Mouse (Mus musculus) gastrocnemius, adult 18-20 months (tissue): ENCODE measurements around the gene Mtmr12. TPM values are rescaled to one million over a fixed set of nuclear protein-coding genes. Genes with fewer than 3 reads are reported as not detected.
A peak's percentile ranks its signal among the peaks of the same experiment; 100 is the strongest.

Experiments used
- DNase-seq: peaks from one replicate; pipeline ENCODE4 v3.0.0; 2021; ENCODE audit warnings: low spot score
- total RNA-seq, 2 experiments: library from RNA; stranded (reverse); gene quantifications; 2 replicates each; pipeline ENCODE4 v1.2.3; 2021

The Mtmr12 gene
- total RNA-seq, 2 experiments from 2014 or later = 2.2 to 4.0 TPM

GRCm38 (mm10) chr15:12233021-12233420 is 28.2 kb downstream of the Mtmr12 start:
- DNase-seq = no peak

GRCm38 (mm10) chr15:12235559-12235958 is 30.7 kb downstream of the Mtmr12 start:
- DNase-seq = no peak

DNA sequence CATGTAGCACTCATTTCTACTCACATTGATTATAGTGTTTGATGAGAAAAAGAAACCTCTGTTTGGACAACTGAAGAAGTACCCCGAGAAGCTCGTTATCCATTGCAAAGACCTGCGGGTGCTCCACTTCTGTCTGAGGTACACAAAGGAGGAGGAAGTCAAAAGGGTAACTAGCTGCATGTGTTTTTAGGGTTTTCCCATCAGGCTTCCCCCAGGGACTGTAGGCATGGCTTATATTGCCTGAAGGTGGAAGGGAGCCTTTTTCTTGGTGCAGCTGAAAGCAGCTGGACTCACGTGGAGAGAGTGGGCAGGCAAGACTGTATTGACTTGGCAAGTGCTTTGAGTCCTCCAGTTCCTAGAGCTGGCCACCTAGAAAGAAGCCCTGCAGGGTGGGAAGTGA is 31.2 kb downstream of the Mtmr12 start:
- DNase-seq = no peak

DNA sequence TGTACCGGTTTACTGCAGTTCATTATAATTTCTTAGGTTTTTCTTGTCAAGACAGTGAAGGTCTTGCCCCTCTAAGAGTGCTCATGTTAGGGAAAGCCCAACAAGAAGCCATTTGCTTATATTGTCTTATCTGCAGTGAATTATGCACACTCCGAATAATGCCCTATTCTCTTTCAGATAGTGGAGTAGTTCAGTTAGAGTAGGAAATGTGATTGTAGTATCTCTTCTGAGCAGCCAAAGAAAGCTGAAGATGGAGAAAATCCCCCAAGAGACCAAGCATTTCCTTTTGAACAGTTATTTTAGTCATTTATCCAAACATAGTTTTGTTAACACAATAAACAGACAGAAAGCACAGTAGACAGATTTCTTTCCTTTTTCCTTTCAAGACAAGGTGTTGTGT is 32.1 kb downstream of the Mtmr12 start:
- no peak for DNase-seq

- no peak for DNase-seq
Observed at GRCm38 (mm10) chr15:12237539-12237938, 32.7 kb downstream of the Mtmr12 start.

GRCm38 (mm10) chr15:12238337-12238736 is 33.5 kb downstream of the Mtmr12 start:
- no peak for DNase-seq

DNA sequence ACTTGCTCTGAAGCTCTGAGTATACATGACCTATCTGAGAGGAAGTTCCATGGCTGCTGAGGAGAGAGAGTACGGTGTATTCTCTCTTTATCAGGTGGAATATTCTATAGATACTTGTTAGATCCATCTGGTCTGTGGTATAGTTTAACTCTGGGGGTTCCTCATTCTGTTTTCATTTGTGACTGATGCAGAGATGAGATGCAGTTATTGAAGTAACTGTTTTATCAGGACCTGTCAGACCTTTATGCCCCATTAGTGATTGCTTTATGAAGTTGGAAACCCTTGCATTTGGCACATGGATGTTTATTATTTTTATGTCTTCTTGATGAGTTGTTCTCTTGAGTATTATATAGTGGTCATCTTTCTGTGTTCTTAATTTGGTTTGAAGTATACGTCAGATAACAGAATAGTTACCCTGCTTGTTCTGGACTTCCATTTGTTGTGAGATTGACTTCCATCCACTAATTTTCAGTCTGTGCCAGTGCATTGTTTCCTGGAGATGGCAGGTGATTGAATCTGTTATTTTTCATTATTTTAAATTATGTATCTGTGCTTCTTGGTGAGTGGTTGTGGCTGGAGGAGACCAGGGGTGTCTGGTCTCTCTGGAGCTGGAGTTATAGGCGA is 36.0 kb downstream of the Mtmr12 start:
- DNase-seq = no peak

- peak; percentile 85 for DNase-seq
Observed at GRCm38 (mm10) chr15:12243792-12244191, 39.0 kb downstream of the Mtmr12 start.

DNA sequence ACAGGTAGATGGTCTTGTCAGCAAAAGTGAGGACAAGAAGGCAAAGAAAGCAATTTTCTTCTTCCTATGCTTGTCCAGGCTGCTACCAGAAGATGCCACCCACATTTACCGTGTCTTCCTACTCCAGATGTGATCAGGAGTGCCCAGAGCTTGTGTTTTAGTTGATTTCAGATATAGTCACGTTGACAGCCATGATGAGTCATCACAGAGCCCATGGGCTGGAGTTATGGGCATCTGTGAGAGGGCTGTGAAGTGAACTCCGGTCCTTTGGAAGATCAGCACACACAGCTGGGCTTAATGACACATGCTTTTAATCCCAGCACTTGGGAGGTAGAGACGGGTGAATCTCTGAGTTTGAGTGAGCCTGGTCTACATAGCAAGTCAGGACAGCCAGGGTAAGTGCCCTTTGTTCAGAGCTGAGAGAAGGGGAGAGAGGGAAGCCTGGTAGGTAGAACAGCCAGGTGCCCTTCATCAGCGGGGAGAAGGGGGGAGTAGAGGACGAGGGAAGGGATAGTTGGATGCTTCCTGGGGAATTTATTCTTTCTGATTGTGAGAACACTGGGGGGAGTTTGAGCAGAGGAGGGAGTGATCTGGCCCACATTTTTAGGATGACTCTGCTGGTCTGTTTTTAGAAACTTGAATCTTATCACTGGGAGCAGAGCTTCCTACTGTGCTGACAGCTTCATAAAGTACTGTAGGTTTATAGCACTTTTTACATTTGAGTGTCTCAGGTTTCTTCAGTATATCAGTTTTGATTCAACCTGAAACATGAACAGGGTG is 40.9 kb downstream of the Mtmr12 start:
- DNase-seq = no peak

DNA sequence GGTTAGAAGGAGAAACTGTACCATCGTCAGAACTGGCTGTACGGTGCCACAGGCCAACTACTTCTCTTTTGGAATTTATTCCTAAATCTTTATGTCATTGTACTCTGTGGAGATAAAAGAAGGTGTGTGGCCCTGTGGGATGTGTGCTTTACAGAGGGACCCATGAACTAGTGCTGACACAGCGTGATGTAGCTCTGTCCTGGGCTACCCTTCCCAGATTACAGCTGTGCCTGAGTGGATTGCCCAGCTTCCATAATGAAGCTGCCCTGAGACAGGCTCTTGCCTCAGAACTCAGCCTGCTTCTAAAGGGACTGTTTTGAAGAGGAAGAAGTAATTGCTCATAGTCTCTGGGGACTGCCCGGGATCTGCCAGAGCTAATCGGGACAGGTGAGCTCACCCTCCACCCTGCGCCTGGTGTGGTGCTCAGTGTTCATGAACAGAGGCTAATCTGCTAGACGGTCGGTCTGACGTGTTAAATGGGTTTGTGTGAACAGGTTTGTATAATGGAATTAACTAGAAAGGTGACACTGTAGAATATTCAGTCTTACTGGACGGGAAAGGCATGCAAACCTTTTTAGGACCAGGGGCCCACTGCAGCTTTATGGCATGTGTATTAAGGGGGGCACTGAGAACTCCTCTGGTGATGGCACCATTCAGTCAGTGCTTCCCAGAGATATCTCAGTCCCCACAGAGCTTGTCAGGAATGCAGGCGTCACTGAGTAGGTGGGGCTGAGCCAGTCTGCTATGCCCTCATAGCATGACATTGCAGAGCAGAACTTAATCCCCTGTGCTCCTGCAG is 41.7 kb downstream of the Mtmr12 start:
- DNase-seq = no peak

- DNase-seq = no peak
Observed at GRCm38 (mm10) chr15:12247159-12247603, 42.4 kb downstream of the Mtmr12 start.

DNA sequence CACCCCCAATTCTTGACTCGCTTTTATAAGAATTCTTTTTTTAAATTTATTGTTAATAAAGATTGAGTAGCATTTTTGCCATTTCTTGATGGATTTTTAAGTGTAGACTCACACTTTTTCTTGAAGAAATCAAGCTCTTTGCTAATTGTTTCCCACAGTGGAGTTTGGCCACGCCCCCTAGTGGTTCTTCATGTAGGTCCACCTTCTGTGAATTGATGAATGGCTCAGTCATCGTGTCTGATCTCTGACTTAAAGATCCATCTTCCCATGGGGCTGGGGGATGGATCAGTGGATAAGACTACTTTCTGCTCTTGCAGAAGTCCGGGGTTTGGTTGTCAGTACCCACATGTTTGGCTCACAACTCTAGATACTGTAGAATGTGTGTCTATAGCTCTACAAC is 43.5 kb downstream of the Mtmr12 start:
- DNase-seq = peak; percentile 31

GRCm38 (mm10) chr15:12250350-12250749 is 45.5 kb downstream of the Mtmr12 start:
- no peak for DNase-seq

DNA sequence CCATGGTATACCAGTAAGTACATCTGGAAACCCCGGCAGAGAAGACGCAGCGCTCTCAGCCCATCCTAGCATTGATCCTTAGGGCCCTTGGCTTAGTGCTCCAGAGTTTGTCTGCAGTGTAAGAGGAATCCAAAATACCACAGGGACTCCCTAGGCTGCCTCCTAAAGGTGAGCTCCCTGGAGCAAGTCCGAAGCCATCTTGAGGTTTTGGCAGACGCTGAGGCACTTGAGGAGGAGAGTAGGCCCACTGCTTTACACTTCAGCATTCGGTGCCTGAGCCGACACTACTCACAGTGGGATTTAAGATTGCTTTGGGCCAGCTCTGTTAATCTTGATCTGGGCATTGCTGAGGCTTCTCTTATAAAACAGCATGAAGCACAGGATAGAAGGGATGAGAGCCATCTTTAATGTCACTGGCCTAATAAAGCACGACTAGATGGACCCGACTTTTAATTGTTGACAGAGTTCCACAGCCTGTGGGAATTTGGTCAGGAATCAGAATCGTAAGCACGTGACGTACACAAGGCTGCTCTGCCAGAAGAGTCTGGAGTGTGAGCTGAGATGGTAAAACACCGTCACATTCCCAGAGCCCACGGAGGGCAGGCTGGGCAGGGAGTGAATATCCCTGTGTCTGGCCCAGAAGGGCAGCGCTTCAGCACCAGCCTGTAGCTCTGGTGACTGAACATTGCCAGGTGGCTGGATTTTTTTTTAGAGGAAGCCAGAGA is 46.8 kb downstream of the Mtmr12 start:
- no peak for DNase-seq

- DNase-seq = no peak
Observed at GRCm38 (mm10) chr15:12252141-12252489, 47.3 kb downstream of the Mtmr12 start.

GRCm38 (mm10) chr15:12257730-12258494 is 53.1 kb downstream of the Mtmr12 start:
- no peak for DNase-seq

GRCm38 (mm10) chr15:12263056-12263455 is 58.2 kb downstream of the Mtmr12 start:
- no peak for DNase-seq

GRCm38 (mm10) chr15:12266460-12266859 is 61.6 kb downstream of the Mtmr12 start:
- DNase-seq = no peak

GRCm38 (mm10) chr15:12268021-12268420 is 63.2 kb downstream of the Mtmr12 start:
- peak; percentile 57 for DNase-seq

DNA sequence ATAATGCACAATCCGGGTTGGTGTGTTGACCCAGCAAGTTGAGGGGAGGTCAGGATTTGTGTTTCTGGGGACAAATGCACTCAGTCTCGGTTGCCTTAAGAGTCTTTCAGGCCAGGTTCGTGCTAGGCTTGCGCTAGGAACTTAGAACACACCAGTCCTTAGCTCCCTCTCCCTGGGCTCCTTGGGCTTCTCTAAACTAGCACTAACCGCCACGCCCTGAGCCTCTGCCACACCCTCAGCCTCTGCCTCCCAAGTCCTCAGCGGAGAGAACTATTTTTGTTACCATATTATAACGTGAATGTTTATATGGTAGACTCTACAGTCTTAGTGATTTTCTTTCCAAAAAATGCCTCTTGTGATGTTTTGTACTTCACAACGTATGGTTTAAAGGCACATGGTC is 66.5 kb downstream of the Mtmr12 start:
- DNase-seq = no peak
